Mouse (Mus musculus) limb, embryonic 11.5 days (tissue): ENCODE data around the gene Zfp574. TPM values are rescaled to one million over a fixed set of nuclear protein-coding genes. Genes with fewer than 3 reads are reported as not detected.
"Not testable (repeated sequence)": the region's sequence is repeated elsewhere in the genome, so short reads cannot be mapped to it uniquely, and the experiment has no call there.

ENCODE experiments used
- ATAC-seq: fragments of 200-750 bp; cut with Nextera tagmentation; 2 replicates; pipeline ENCODE4 v1.8.0; 2017; ENCODE audit warnings: low read depth; ENCODE audit not compliant: insufficient number of reproducible peaks, low FRiP score, low TSS enrichment
- DNase-seq: peaks from one replicate; pipeline ENCODE4 v3.0.0-alpha.2; 2015; ENCODE audit warnings: low spot score
- H3K27ac ChIP-seq: fragments of 300-500 bp; sonication (generic); replicated peaks from 2 replicates; pipeline ENCODE4 v1.5.1; 2014; ENCODE audit warnings: low read depth, mild to moderate bottlenecking, low read length
- H3K27me3 ChIP-seq: fragments of 300-500 bp; sonication (generic); 2 replicates; pipeline ENCODE4 v1.6.1; 2014; ENCODE audit warnings: mild to moderate bottlenecking, low read length, mixed read lengths; ENCODE audit not compliant: control insufficient read depth, insufficient read depth
- H3K36me3 ChIP-seq: fragments of 300-500 bp; sonication (generic); 2 replicates; pipeline ENCODE4 v1.6.1; 2014; ENCODE audit warnings: mild to moderate bottlenecking, low read length, moderate library complexity, mixed read lengths; ENCODE audit not compliant: control insufficient read depth, insufficient read depth
- H3K4me1 ChIP-seq: fragments of 300-500 bp; sonication (generic); 2 replicates; pipeline ENCODE4 v1.6.1; 2014; ENCODE audit warnings: low read length, mixed read lengths; ENCODE audit not compliant: control insufficient read depth, insufficient read depth
- H3K4me2 ChIP-seq: fragments of 300-500 bp; sonication (generic); 2 replicates; pipeline ENCODE4 v1.6.1; 2014; ENCODE audit warnings: low read depth, mild to moderate bottlenecking, moderate library complexity; ENCODE audit not compliant: severe bottlenecking
- H3K4me3 ChIP-seq: fragments of 300-500 bp; sonication (generic); 2 replicates; pipeline ENCODE4 v1.5.1; 2014; ENCODE audit warnings: low read depth, low read length
- H3K9ac ChIP-seq: fragments of 300-500 bp; sonication (generic); 2 replicates; pipeline ENCODE4 v1.6.1; 2014; ENCODE audit warnings: mild to moderate bottlenecking, low read length
- H3K9me3 ChIP-seq: fragments of 300-500 bp; sonication (generic); 2 replicates; pipeline ENCODE4 v1.6.1; 2016; ENCODE audit warnings: low read length; ENCODE audit not compliant: control insufficient read depth
- WGBS: fragments of 180-500 bp; shearing (Covaris S2); extraction: QIAGEN DNeasy Blood & Tissue Kit; methylation state at CpG from one replicate; pipeline ENCODE4 v1.1.7; 2014; 5-methylcytosine and 5-hydroxymethylcytosine counted together
- polyA plus RNA-seq: library from polyadenylated mRNA; unstranded; fragments of >200 nt; fragmentation: Nextera tagmentation; extraction: Ambion mirVana; gene quantifications from 2 replicates; pipeline ENCODE4 v1.2.1, GENCODE M21; 2014

The Zfp574 gene
- polyA plus RNA-seq, 1 experiment from 2014 or later = 28.1 TPM

GRCm38 (mm10) chr7:25044599-25044998, 27.8 kb upstream of the Zfp574 start:
- H3K9me3 ChIP-seq, DNase-seq, H3K27me3 ChIP-seq, H3K4me3 ChIP-seq, H3K4me1 ChIP-seq, H3K9ac ChIP-seq, ATAC-seq, H3K27ac ChIP-seq, H3K4me2 ChIP-seq: not testable (repeated sequence)
- H3K36me3 ChIP-seq = peaks cover 19% of the 10 kb centered on the region
- 90% methylated on average over 7 of the region's 7 CpGs for WGBS

- H3K27me3 ChIP-seq = no peaks in the 10 kb centered on the region
- H3K36me3 ChIP-seq = peaks cover 17% of the 10 kb centered on the region
- DNase-seq (no peak), ATAC-seq (no peak)
- H3K9me3 ChIP-seq = no peaks in the 10 kb centered on the region
- no peak overlapping the region for H3K4me2 ChIP-seq
- H3K27ac ChIP-seq = no peak overlapping the region
- no peak overlapping the region for H3K9ac ChIP-seq
- no peaks in the 10 kb centered on the region for H3K4me1 ChIP-seq
- no peak overlapping the region for H3K4me3 ChIP-seq
- 92% methylated on average over 8 of the region's 8 CpGs for WGBS
Observed at GRCm38 (mm10) chr7:25047363-25047762, 25.0 kb upstream of the Zfp574 start.

GRCm38 (mm10) chr7:25049295-25049930, 23.0 kb upstream of the Zfp574 start:
- no peaks in the 10 kb centered on the region for H3K9me3 ChIP-seq
- no peak overlapping the region for H3K9ac ChIP-seq
- no peak overlapping the region for H3K4me2 ChIP-seq
- DNase-seq (no peak), ATAC-seq (no peak)
- H3K4me1 ChIP-seq = no peaks in the 10 kb centered on the region
- H3K27me3 ChIP-seq = no peaks in the 10 kb centered on the region
- peaks cover 12% of the 10 kb centered on the region for H3K36me3 ChIP-seq
- 88% methylated on average over 16 of the region's 16 CpGs for WGBS
- no peak overlapping the region for H3K27ac ChIP-seq
- no peak overlapping the region for H3K4me3 ChIP-seq

- H3K9ac ChIP-seq = no peak overlapping the region
- H3K9me3 ChIP-seq = no peaks in the 10 kb centered on the region
- H3K4me2 ChIP-seq = no peak overlapping the region
- H3K4me1 ChIP-seq = no peaks in the 10 kb centered on the region
- no peaks in the 10 kb centered on the region for H3K27me3 ChIP-seq
- ATAC-seq (no peak), DNase-seq (no peak)
- WGBS = 87% methylated on average over 3 of the region's 3 CpGs
- H3K4me3 ChIP-seq = no peak overlapping the region
- no peak overlapping the region for H3K27ac ChIP-seq
- peaks cover 24% of the 10 kb centered on the region for H3K36me3 ChIP-seq
Observed at GRCm38 (mm10) chr7:25052587-25052986, 19.8 kb upstream of the Zfp574 start.

GRCm38 (mm10) chr7:25056951-25057350, 15.4 kb upstream of the Zfp574 start:
- no peak overlapping the region for H3K4me2 ChIP-seq
- WGBS = 75% methylated on average over 4 of the region's 4 CpGs
- H3K4me1 ChIP-seq = no peaks in the 10 kb centered on the region
- peaks cover 28% of the 10 kb centered on the region for H3K36me3 ChIP-seq
- no peak for DNase-seq
- H3K27ac ChIP-seq = no peak overlapping the region
- no peak overlapping the region for H3K9ac ChIP-seq
- H3K4me3 ChIP-seq = no peak overlapping the region
- H3K27me3 ChIP-seq = no peaks in the 10 kb centered on the region
- no peak for ATAC-seq
- H3K9me3 ChIP-seq = no peaks in the 10 kb centered on the region

- Histone ChIP-seq H3K36me3 (peaks cover 34% of the 10 kb centered on the region), H3K4me1 (no peaks in the 10 kb centered on the region), H3K9me3 (no peaks in the 10 kb centered on the region), H3K9ac (no peak overlapping the region), H3K4me2 (no peak overlapping the region), H3K27ac (no peak overlapping the region), H3K27me3 (no peaks in the 10 kb centered on the region), H3K4me3 (no peak overlapping the region)
- DNase-seq = no peak
- WGBS = 92% methylated on average over 5 of the region's 5 CpGs
- no peak for ATAC-seq
Observed at GRCm38 (mm10) chr7:25057888-25058287, 14.5 kb upstream of the Zfp574 start.

GRCm38 (mm10) chr7:25058394-25058793, 14.0 kb upstream of the Zfp574 start:
- ATAC-seq (no peak), DNase-seq (no peak)
- Histone ChIP-seq H3K27me3 (no peaks in the 10 kb centered on the region), H3K4me3 (no peak overlapping the region), H3K9me3 (no peaks in the 10 kb centered on the region), H3K4me2 (no peak overlapping the region), H3K9ac (no peak overlapping the region), H3K4me1 (no peaks in the 10 kb centered on the region), H3K36me3 (peaks cover 36% of the 10 kb centered on the region), H3K27ac (no peak overlapping the region)
- 88% methylated on average over 8 of the region's 8 CpGs for WGBS

- DNase-seq = no peak
- Histone ChIP-seq H3K4me2 (no peak overlapping the region), H3K27me3 (no peaks in the 10 kb centered on the region), H3K4me3 (no peak overlapping the region), H3K9ac (no peak overlapping the region), H3K36me3 (peaks cover 36% of the 10 kb centered on the region), H3K27ac (no peak overlapping the region), H3K9me3 (no peaks in the 10 kb centered on the region), H3K4me1 (no peaks in the 10 kb centered on the region)
- WGBS = 92% methylated on average over 14 of the region's 14 CpGs
- no peak for ATAC-seq
Observed at GRCm38 (mm10) chr7:25058836-25059235, 13.5 kb upstream of the Zfp574 start.

GRCm38 (mm10) chr7:25063346-25063745, 9.0 kb upstream of the Zfp574 start:
- Histone ChIP-seq H3K9me3 (no peaks in the 10 kb centered on the region), H3K4me2 (no peak overlapping the region), H3K9ac (no peak overlapping the region), H3K4me1 (no peaks in the 10 kb centered on the region), H3K4me3 (no peak overlapping the region), H3K27me3 (no peaks in the 10 kb centered on the region), H3K27ac (no peak overlapping the region), H3K36me3 (peaks cover 23% of the 10 kb centered on the region)
- DNase-seq (no peak), ATAC-seq (no peak)
- 92% methylated on average over 6 of the region's 6 CpGs for WGBS
